Mouse (Mus musculus) bone marrow macrophage, adult 2 months (primary cell): ENCODE measurements around the gene Eva1c.

Experiments
- CTCF ChIP-seq: IDR thresholded peaks from 2 replicates; pipeline ENCODE4 v1.5.1; 2012; ENCODE audit warnings: low read depth, mild to moderate bottlenecking, low read length, moderate library complexity
- POLR2A ChIP-seq: IDR thresholded peaks from 2 replicates; pipeline ENCODE4 v1.6.1; 2012; ENCODE audit warnings: mild to moderate bottlenecking, low read depth, low read length, borderline replicate concordance

GRCm38 (mm10) chr16:90934193-90934686, 107.7 kb downstream of the Eva1c start:
- no peak for TF ChIP-seq POLR2A
- no peak for TF ChIP-seq CTCF
